Mouse (Mus musculus): ENCODE results near the gene Rapgef3. TPM values are rescaled to one million over a fixed set of nuclear protein-coding genes. Genes with fewer than 3 reads are reported as not detected.

Rapgef3 gene
- total RNA-seq, 2 experiments from 2014 or later: 37.3 to 43.3 TPM

GRCm38 (mm10) chr15:97748309-97748708 is 19.5 kb downstream of the Rapgef3 start:
- no peak for DNase-seq (ENCODE audit: low spot score in 2 of 2)

- no peak for DNase-seq (ENCODE audit: low spot score in 2 of 2)
Measured at GRCm38 (mm10) chr15:97747486-97747885, 20.3 kb downstream of the Rapgef3 start.

- no peak for DNase-seq (ENCODE audit: low spot score in 2 of 2)
Measured at GRCm38 (mm10) chr15:97746748-97747147, 21.0 kb downstream of the Rapgef3 start.

- no peak for DNase-seq (ENCODE audit: low spot score in 2 of 2)
Measured at GRCm38 (mm10) chr15:97746278-97746677, 21.5 kb downstream of the Rapgef3 start.

GRCm38 (mm10) chr15:97745331-97745730 is 22.4 kb downstream of the Rapgef3 start:
- DNase-seq (ENCODE audit: low spot score in 2 of 2): no peak

GRCm38 (mm10) chr15:97744930-97745329 is 22.8 kb downstream of the Rapgef3 start:
- DNase-seq (ENCODE audit: low spot score in 2 of 2): no peak

GRCm38 (mm10) chr15:97743961-97744525 is 23.7 kb downstream of the Rapgef3 start:
- DNase-seq (ENCODE audit: low spot score in 2 of 2): no peak

GRCm38 (mm10) chr15:97743210-97743609 is 24.6 kb downstream of the Rapgef3 start:
- no peak for DNase-seq (ENCODE audit: low spot score in 2 of 2)

- no peak for DNase-seq (ENCODE audit: low spot score in 2 of 2)
Measured at GRCm38 (mm10) chr15:97742600-97742999, 25.2 kb downstream of the Rapgef3 start.

GRCm38 (mm10) chr15:97742074-97742473 is 25.7 kb downstream of the Rapgef3 start:
- no peak for DNase-seq (ENCODE audit: low spot score in 2 of 2)

- DNase-seq (ENCODE audit: low spot score in 2 of 2): no peak
Measured at GRCm38 (mm10) chr15:97741662-97742061, 26.1 kb downstream of the Rapgef3 start.

- DNase-seq (ENCODE audit: low spot score in 2 of 2): no peak
Measured at GRCm38 (mm10) chr15:97740283-97740732, 27.5 kb downstream of the Rapgef3 start.

GRCm38 (mm10) chr15:97738923-97739322 is 28.8 kb downstream of the Rapgef3 start:
- no peak for DNase-seq (ENCODE audit: low spot score in 2 of 2)

GRCm38 (mm10) chr15:97731988-97732387 is 35.8 kb downstream of the Rapgef3 start:
- no peak for DNase-seq (ENCODE audit: low spot score in 2 of 2)

- no peak for DNase-seq (ENCODE audit: low spot score in 2 of 2)
Measured at GRCm38 (mm10) chr15:97731111-97731510, 36.7 kb downstream of the Rapgef3 start, which contains the start of gene Endou. Gene Endou (minus strand): TSS chr15:97731339.

GRCm38 (mm10) chr15:97730365-97730764 is 37.4 kb downstream of the Rapgef3 start:
- no peak for DNase-seq (ENCODE audit: low spot score in 2 of 2)

GRCm38 (mm10) chr15:97728804-97729203 is 39.0 kb downstream of the Rapgef3 start:
- peak in 1 of 2 experiments; percentile 52 for DNase-seq (ENCODE audit: low spot score in 2 of 2)

GRCm38 (mm10) chr15:97728394-97728793 is 39.4 kb downstream of the Rapgef3 start:
- DNase-seq (ENCODE audit: low spot score in 2 of 2): no peak

GRCm38 (mm10) chr15:97727520-97727919 is 40.3 kb downstream of the Rapgef3 start:
- DNase-seq (ENCODE audit: low spot score in 2 of 2): no peak

GRCm38 (mm10) chr15:97727048-97727447 is 40.7 kb downstream of the Rapgef3 start:
- DNase-seq (ENCODE audit: low spot score in 2 of 2): no peak

GRCm38 (mm10) chr15:97726310-97726709 is 41.5 kb downstream of the Rapgef3 start:
- no peak for DNase-seq (ENCODE audit: low spot score in 2 of 2)

- no peak for DNase-seq (ENCODE audit: low spot score in 2 of 2)
Measured at GRCm38 (mm10) chr15:97725198-97725785, 42.5 kb downstream of the Rapgef3 start.

Data from layer of hippocampus, postnatal 10 days (tissue).